Mouse (Mus musculus): ENCODE results near the gene Psme3.
"Not testable (repeated sequence)": the region's sequence is repeated elsewhere in the genome, so short reads cannot be mapped to it uniquely, and the experiment has no call there.

- TF ChIP-seq CTCF (IDR thresholded peaks at IDR 0.05; ENCODE audit: low read depth, low read length); POLR2A (IDR thresholded peaks at IDR 0.05; ENCODE audit: borderline replicate concordance, low read depth, low read length): not testable (repeated sequence)
Observed at GRCm38 (mm10) chr11:101330961-101331360, 14.9 kb downstream of the Psme3 start.
